Mouse (Mus musculus): ENCODE data around the gene Prrg3.
"Not testable (repeated sequence)": the region's sequence is repeated elsewhere in the genome, so short reads cannot be mapped to it uniquely, and the experiment has no call there.

Gene Prrg3

GRCm38 (mm10) chrX:71962073-71963051, at the start of gene Prrg3:
Gene Prrg3 (plus strand): TSS chrX:71962624.
- peak; percentile 3 to 24 for DNase-seq (ENCODE audit: low spot score in 2 of 2)

- peak; percentile 4 to 16 for DNase-seq (ENCODE audit: low spot score in 2 of 2)
Observed at GRCm38 (mm10) chrX:71946631-71947030, 15.8 kb upstream of the Prrg3 start.

DNA sequence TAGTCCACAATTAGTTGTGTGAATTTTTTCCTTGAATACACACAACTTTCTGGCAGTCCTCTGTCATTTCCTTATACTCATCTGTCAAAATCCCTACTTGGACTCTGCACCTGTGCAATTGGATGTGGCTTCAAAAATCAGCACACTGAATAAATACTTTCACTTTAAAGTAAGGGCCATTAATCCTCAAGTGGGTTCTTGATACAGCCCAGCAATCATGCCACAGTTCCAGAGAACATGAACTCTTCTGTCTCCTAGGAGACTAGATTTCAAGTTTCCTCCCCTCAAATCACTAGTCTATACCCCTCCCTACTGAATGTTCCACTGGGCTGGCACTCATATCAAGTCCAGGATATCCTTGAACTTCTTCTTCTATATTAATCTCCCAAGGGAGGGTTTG, 4.1 kb upstream of the Prrg3 start:
- no peak for DNase-seq (ENCODE audit: low spot score in 2 of 2)

GRCm38 (mm10) chrX:71963275-71963912, 970 bp downstream of the Prrg3 start:
- DNase-seq (ENCODE audit: low spot score in 2 of 2), result no peak

DNA sequence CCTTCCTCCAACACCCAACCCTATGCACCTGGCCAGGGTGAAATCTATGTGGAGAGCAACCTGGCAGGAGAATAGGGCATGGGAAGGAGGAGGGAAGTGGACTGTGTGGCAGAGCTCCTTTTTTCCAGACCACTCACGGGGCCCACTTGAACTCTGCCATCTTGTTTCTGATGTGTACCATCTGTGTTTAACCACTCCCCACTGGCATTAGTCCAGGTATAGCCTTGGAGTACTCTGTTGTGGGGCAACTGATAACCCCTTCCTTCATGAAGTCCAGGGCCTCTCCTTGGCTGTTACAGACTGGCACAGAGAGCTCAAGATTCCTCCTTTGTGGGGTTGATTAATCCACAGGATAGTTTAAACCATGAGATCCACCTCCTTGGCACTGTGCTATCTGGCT, 5.8 kb downstream of the Prrg3 start:
- DNase-seq (ENCODE audit: low spot score in 2 of 2), result no peak

- no peak for DNase-seq (ENCODE audit: low spot score in 2 of 2)
Observed at GRCm38 (mm10) chrX:71968816-71969215, 6.4 kb downstream of the Prrg3 start.

GRCm38 (mm10) chrX:71971325-71971724, 8.9 kb downstream of the Prrg3 start:
- DNase-seq (ENCODE audit: low spot score in 2 of 2), result no peak

DNA sequence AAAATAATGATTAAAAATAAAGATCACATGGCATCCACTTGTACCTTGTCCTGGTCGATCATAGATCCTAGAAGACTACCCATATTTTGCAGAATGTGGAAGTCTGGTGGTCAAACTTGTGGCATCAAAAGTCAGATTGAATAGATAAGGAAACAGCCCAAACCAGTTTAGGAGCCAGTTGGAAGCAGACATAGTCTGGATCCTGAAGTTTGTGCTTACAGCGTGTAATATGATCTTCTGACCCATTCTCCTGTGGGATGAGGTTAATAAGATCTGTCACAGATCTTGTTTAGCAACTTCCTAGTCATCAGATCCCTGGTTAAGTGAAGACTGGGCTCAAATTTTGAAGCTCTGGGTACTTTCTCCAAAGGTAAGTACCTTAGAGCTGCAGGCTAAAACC, 10.3 kb downstream of the Prrg3 start, which contains the start of gene Fate1:
Gene Fate1 (plus strand): TSS at position 301 of the 400 bp plus-strand sequence.
- no peak for DNase-seq (ENCODE audit: low spot score in 2 of 2)

DNA sequence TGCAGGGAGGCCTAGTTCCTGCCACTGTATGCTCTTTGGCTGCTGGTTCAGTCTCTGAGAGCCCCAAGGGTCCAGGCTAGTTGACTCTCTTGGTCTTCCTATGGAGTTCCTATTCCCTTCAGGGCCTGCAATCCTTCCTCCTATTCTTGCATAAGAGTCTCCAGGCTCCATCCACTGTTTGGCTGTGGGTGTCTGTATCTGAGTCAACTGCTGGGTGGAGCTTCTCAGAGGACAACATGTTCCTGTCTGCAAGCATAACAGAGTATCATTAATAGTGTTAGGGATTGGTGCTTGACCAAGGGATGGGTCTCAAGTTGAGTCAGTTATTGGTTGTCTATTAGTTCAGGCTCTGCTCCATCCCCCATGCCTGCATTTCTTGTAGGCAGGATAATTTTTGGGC, 15.3 kb downstream of the Prrg3 start:
- not testable (repeated sequence) for DNase-seq (ENCODE audit: low spot score in 2 of 2)

DNA sequence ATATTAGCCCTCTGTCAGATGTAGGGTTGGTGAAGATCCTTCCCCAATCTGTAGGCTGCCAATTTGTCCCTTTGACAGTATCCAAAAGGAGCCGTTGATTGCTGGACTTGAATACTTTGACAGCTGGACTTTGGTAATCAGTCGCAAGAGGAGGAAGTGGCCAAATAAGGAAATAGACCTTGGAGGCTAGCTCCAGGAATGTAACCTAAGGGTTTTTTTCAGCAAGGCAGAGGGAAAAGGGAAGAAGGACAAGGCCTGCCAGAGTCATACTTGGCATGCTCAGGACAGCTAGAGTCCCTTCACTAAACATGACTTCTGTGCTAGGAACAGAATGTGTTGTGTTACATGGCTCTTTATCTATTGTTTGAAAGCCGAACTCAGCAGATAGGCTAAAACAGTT, 18.0 kb downstream of the Prrg3 start:
- no peak for DNase-seq (ENCODE audit: low spot score in 2 of 2)

- no peak for DNase-seq (ENCODE audit: low spot score in 2 of 2)
Observed at GRCm38 (mm10) chrX:71981322-71981721, 18.9 kb downstream of the Prrg3 start.

DNA sequence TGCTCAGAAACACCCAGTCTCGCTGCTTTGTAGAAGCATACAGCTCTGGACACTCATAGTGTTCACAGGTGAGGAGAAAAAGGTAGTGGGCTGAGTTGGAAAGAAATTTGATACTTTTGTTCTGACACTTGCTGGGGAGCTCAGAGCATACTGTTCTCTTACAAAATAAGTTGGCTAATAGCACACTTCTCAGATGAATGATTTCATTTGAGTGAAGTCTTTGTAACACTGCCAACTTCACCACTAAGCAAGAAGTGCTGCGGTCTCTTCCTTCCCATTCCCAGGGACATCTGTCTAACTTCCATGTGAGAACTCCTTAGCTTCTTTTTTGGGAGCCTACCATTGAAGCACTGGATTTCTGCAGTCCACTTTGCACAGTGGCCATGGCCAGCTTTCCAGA, 20.8 kb downstream of the Prrg3 start:
- no peak for DNase-seq (ENCODE audit: low spot score in 2 of 2)

- no peak for DNase-seq (ENCODE audit: low spot score in 2 of 2)
Observed at GRCm38 (mm10) chrX:71983775-71984174, 21.4 kb downstream of the Prrg3 start.

- DNase-seq (ENCODE audit: low spot score in 2 of 2), result no peak
Observed at GRCm38 (mm10) chrX:71991549-71991948, 29.1 kb downstream of the Prrg3 start, which contains the start of gene Cnga2. Gene Cnga2 (plus strand): TSS chrX:71991849.

DNA sequence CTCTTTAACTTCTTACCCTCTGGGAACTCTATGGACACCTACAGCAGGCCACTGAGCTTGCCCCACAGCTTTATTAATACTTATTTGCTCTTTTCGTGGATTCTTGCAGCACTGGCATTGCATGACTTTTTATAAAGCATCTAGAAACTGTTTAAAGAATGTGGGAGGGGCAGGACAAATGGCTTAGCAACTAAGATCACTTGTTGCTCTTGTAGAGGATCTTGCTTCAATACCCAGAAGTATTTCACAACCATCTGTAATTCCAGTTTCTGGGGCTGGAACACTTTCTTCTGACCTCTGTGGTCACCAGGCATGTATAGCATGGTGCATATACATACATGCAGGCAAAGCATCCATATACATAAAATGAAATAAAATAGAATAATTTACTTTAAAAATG, 33.5 kb downstream of the Prrg3 start:
- DNase-seq (ENCODE audit: low spot score in 2 of 2), result no peak

DNA sequence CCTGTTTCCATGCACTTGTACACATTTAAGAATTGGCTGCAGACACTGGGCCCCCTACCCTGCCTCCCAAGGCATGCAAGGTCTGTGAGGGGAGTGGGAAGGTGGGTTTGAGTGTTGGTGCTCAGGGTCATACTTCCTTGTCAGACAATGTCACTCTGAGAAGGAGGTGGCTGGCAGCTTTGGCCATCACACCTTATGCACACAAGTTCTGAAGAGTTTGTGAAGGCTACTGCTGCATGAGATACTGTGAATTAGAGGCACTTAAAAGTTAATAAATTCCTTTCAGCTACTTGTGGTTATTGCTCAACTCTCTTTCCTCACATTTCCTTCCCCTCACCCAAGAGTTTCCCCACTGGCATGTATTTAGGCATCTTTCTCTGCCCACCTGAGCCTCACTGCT, 47.5 kb downstream of the Prrg3 start:
- DNase-seq (ENCODE audit: low spot score in 2 of 2), result no peak

DNA sequence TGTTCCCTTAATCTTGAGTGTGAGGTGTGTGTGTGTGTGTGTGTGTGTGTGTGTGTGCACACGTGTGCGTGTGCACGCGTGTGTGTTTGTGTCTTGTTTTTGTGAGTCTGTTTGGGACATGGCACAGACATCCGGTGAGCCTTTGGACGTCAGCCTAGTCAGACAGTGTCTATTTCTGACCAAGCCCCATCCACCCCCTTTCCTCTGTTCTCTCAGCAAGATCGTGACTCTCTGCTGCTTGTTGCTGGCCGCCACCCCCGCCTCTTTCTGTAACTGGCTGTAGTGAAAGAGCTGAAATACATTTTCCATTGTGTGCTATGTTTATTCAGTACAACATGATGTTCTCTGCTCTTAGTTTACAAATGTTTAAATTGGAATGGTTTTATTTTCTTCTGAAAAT, 49.8 kb downstream of the Prrg3 start:
- DNase-seq (ENCODE audit: low spot score in 2 of 2), result no peak

DNA sequence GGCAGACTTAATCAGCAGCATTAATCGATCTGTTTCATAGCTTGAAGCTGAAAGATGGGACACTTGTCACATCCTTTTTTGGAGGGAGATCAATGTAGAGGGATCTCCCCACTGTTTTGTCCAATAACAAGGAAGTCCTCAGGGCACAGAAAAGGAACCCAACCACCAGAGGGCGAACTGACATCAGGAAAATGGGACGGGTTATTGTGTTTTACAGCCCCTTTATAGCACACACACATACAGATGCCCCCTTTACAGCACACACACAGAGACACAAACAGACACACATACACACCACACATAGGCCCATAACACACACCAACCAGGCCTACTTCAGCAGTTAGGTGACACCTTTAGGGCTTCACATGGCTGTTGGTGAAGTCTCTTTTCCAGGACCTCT, 50.4 kb downstream of the Prrg3 start:
- peak in 1 of 2 experiments; percentile 5 for DNase-seq (ENCODE audit: low spot score in 2 of 2)

- DNase-seq (ENCODE audit: low spot score in 2 of 2), result no peak
Observed at GRCm38 (mm10) chrX:72022241-72022640, 59.8 kb downstream of the Prrg3 start.
